Mouse (Mus musculus) naive thymus-derived CD4-positive, alpha-beta T cell, adult 2 months (primary cell): ENCODE data around the gene Gng7.

ENCODE experiments used
- DNase-seq: peaks from one replicate; pipeline ENCODE4 v3.0.0-alpha.2; 2011; ENCODE audit warnings: low read depth

Gng7 gene

DNA sequence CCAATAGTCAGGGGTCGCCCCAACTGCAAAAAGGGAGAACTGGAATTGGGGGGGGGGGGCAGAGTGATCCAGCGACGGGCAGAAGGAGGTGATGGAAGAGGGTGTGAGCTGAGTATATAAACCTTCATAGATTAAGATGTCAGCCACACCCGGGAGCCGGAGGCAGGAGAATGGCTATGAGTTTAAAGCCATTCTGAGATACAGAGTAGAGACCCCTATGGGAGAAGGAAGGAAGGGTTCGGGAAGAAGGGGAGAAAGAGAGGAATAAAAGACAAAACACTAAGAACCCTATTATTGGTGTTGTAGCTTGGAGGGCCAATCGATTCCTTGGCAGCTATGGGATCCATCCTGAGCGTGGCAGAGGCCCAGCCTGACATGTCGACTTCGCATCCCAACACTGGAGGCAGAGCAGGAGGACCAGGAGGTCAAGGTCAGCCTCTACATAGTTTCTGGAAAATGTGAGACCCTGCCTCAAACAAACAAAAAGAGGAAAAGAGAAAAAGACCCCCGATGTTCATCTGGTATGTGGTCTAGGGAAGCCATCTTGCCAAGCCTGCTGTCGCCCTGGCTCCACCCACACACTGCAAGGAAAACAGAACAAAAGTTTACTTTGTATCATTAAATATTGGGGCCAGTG, 11.0 kb upstream of the Gng7 start, which contains the start of gene Diras1:
Gene Diras1 (minus strand): TSS at position 24 of the 637 bp plus-strand sequence.
- no peak for DNase-seq

DNA sequence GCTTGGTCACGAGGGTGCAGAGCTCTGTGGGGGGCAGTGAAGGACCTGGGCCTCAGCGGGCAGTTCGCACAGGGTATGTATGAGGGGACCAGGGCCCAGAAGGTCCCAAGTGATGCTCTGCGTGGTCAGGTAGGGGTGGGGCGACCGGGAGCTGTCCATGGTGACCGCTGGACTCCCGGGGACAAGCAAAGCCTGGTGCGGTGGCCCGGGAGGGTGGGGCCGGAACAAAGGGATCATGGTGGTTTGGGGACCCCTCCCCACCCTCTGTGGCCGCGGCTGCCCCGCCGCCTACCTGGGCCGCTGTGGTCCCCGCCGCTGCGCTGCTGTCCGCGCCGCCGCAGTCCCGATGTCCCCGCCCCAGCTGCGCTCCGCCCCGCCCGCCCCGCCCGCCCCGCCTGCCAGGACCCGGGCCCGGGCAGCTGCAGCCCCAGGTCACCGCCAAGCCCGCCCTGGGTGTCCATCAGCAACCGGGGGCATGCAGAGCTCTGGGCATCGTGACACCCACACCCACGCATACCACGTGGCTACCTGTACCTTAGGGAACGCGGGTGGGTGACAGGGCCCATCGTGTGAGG, 10.4 kb upstream of the Gng7 start:
- no peak for DNase-seq

DNA sequence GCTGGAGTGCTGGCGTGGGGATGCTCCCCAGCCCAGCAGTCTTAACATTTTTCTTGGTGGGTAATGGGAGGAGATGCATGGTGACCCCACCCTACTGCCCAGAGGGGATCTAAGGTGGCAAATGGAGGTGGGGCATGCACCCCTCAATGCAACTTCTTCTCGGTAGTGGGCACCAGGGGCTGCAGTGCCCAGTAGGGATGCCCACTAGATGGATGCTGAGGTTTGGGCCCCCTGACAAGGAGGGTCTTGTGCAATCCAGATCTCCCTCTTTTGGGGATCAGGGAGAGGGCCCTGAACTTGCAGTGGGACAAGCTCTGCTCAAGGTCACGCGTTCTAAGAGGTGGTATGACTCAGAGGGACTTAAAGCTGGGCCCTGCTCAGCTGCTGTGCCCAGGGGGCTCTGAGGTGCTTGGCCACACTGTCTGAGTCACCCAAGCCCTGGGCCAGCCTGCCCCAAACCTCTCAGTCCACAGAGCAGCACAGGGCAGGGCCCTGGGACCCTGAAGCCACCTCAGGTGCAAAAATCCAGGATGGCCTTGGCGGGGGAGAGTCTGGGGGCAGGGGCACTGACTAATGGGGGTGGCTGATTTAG, 9.7 kb upstream of the Gng7 start:
- DNase-seq: no peak

DNA sequence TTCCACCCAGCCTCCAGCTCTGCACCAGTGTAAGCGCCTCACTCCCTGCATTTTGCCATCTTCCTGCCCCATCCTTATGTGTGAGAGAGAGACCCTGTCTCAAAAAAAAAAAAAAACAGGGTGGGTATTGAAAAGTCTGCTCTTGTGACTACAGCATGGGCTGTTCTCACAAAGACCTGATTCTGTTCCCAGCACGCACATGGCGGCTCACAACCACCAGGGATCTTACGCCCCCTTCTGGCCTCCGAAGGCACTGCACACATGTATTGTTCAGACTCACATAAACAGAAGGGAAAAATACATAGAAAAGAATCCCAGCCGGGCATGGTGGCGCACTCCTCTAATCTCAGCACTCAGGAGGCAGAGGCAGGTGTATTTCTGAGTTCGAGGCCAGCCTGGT, 8.0 kb upstream of the Gng7 start:
- no peak for DNase-seq

DNA sequence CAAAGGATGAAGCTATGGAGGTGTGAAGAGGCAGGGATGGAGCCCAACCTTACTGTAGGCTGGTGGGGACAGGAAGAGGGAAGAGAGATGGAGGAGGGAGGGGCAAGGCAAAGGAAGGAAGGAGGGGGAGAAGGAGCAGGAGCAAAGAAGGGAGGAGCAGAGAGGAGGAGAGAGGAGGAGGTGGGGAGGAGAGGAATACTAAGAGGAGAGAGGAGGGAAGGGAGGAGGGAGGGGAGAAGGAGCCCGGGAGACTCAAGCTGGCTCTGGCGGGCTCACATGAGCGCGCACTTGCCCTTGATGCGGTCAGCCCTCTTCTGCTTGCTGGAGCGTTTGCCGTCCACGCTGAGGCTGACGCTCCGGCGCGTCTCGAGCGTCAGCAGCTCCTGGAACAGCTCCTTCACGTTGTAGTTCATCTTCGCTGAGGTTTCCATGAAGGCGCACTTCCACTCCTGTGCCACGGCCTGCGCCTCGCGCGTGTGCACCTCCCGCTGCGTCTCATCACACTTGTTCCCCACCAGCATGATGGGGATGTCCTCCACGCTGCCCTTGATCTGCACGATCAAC, 6.9 kb upstream of the Gng7 start:
- no peak for DNase-seq

DNA sequence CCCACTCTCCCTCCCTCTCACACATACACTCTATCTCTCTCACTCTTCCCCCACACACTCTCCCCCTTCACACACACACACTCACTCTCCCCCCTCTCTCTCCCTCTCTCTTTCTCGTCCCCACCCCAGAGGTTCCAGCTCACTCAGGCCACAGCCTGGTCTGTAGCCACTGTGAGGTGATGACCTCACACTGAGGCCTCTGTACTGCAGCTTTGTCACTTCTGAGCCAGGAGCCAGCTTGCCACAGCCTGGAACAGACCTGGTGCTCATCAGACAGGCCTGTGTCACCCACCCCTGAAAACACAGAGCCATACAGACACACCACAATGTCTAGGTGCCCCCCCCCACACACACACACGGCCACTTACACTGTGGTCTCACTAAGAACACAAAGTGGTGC, 5.5 kb upstream of the Gng7 start:
- DNase-seq: no peak

DNA sequence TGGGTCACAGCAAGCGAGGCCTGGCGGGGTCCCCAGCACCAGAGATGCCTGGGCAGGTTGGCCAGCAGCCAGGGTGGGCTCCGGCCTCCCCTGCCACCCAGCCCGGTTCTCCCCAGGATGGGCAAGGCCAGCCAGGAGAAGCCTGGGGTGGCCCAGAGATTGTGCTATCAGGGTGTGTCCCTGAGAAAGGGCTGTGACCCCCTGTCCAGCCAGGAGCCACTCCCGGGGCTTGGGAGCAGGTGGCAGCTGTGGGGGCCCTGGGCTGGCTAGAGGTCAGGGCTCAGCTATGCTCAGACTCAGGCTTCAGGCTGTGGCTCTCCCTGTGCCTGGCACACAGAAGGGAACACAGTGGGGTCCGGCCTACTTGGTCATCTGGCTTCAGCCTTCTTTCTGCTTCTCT, 4.9 kb upstream of the Gng7 start:
- no peak for DNase-seq

DNA sequence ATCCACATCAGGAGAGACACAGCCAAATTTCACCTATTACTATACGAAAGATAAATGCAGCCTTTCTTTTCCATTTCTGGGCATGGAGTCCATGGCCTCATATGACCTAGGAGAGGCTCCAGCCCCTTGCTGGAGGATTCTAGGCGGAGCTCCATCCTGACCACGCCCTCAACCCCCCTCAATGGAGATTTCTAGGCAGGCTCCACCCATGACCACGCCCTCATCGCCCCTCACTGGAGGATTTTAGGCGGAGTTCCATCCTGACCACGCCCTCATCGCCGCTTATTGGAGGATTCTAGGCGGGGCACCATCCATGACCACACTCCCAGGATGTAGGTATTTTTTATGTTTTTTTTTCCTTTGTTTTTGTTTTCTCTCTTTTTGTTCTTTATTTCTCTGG, 3.6 kb upstream of the Gng7 start:
- DNase-seq: peak; percentile 19

DNA sequence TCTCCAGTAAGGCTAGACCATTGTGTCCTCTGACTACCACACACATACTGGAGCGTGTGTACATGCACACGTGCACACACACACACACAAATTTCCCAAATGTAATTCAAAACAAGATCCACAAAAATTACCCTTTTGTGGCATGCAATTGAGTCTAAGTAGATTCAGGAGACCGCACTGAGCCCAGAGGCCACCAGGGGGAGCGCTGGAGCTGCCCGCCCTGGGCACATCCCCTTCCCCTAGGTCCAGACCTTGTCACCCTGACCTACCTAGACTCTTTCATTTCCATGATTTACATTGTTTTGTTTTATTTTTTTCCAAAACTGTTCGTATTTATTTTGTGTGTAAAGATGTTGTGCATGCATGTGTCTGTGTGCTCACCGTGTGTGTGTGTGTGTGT, 1.9 kb upstream of the Gng7 start:
- DNase-seq: peak; percentile 85

DNA sequence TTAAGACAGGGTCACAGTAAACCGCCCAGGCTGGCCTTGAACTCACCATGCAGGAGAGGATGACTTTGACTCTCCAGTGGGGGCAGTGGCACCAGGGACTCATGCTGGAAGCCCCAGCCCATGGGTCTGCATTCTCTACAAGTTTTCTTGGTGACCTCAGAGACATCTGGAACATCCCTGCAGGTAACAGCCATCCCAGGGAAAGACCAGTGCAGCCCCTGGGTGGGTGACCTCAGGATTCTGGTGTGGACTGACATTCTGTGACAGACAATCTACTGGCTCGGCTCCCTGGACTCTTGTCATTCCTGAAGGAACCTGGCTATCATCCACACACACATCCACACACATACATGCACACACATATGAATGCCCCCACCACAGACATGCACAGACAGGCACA, 921 bp upstream of the Gng7 start:
- DNase-seq: no peak

DNA sequence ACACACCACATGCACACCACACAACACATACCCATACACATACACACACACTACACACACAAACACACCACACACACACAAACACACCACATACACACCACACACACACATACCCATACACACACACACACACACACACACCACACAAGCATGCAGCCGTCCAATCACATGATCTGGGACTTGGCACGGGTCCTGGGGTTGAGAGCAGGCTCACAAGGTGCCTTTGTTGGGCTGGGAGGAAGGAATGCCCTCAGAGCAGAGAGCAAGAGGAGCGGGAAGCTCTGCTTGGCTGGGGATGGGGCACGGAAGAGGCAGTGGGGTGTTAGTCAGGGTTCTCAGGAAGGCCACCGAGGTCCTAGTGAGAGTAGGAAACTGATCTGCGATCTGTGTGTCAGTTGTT, 3.9 kb downstream of the Gng7 start:
- DNase-seq: no peak

DNA sequence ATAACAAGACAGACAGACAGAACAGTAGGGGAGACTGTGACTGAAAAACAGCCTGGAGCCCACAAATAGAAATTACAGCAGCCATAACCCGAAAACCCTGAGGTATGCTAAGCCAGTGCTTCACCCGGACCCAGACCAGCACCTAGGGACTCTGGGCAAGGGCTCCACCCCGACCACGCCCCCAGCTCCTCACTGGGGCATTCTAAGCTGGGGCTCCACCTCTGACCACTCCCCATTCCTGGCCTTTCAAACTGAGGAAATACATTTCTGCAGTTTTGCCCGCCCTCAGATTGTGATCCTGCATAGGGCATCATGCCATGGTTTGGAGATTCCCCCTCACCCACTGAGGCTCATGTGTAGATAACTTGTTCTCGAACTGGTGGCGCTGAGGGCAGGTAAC, 7.5 kb downstream of the Gng7 start:
- no peak for DNase-seq

DNA sequence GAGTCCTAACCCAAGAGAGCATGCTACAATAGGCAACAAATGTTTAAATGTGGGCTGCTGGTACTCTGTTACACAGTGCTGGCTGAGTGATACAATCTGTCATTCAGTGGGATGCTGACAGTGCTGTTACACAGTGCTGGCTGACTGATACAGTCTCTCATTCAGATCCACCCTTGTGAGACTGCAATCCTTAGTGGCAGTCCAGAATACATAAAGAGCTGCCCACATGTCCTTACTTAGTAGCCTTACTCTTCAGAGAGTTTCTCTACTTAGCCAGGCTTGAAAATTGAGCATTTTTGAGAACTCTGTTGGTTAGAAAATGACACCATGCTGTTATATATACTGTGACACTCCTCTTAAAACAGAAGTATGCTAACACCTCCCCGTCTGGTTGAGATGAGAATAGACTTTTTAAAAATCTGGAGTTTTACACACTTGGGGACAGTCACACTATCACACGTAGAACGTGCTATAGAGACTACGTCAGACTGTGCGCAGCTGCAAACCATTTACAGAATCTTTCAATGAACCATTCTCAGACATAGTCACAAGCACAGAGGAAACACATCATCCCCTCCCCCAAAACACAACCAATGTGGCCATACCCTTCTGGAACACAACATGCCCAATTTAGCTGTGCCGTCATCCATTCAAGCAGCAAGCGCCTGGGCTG, 8.6 kb downstream of the Gng7 start:
- no peak for DNase-seq

DNA sequence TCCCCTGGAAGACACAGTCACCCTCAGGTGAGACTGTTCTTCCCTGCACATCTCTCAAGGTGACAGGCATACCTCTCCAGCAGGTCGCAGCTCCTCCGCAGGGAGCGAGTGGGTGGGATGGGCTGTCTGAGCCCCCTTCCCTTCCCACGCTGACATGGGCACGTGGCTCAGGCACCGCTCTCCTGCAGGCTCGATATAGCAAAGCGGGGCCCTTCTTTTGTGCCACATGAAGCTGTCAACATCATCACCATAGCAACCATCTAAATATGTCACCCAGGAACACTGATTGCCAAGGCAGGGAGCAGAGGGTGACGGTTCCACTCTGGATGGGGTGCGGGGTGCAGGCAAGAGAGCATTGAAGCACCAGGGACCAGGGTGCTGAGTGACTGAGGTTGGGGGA, 13.6 kb downstream of the Gng7 start:
- no peak for DNase-seq

DNA sequence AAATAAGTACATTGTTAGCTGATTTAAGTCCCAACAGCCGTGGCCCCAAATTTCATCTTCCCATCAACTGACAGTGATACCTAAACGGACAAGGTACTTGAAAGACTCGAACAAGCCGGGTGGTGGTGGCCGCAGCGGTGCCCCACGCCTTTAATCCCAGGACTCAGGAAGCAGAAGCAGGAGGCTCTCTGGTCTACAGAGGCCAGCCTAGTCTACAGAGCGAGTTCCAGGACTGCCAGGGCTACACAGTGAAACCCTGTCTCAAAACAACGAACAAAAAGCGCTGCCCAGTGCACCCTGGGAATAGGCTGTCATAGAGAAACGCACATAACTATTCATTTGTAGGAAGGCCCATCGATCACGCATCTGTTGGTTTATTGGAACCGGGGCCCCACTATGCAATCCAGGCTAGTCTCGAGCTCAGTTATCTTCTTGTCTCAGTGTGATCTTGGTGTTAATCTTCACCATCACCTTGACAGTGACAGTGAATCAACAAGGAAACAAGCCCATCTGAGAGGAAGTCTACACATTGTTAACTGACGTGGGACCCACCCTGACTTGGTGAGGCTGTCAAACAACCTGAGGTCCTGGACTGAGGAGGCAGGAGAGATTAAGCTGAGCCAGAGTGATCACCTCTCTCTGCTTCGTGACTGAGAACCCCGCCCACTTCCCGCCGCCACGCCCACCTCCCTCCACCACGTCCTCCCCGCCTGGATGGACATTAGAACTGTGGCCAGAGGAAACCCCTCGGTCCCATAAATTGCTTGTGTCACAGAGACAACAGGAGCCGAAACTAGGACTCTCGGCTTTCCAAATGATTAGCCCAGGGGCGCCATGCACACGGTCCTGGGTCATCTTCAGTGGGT, 14.3 kb downstream of the Gng7 start:
- peak; percentile 34 for DNase-seq

DNA sequence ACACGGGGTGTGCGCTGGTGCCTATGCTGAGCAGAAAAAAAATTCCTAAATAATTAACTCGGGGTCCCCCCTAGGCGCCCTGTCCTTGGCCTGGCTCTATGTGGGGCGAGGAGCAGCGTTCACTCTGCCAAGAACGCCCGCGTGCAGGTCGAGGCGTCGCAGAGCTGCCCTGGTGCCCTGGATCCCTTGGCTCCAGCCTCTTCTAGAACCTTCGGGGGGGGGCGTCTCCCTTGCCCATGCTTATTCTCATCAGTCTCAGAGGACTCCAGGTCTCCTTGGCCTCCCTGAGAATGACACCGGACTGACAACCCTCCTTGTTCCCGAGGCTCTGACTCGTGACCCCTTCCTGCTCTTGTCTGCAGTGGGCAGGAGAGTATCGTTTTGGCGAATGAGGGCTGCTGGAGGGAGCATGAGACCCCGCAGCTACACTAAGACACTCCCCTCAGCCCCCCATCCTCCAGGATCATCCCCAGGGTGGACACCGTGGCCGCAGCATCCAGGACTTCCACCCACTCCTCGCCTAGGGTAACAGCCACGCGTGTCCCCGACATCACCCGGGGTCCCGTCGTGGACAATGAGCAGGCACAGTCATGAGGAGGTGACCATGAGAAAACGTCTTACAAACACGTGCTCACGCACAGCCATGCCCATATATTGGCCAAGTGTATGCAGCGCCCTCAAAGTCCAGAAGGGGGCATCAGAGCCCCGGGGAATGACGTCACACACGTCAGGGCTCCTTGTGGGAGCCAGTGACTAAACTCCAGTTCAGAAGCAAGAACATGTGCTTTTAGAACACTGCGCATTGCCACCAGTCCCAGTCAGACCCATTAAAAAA, 15.2 kb downstream of the Gng7 start:
- peak; percentile 95 for DNase-seq

DNA sequence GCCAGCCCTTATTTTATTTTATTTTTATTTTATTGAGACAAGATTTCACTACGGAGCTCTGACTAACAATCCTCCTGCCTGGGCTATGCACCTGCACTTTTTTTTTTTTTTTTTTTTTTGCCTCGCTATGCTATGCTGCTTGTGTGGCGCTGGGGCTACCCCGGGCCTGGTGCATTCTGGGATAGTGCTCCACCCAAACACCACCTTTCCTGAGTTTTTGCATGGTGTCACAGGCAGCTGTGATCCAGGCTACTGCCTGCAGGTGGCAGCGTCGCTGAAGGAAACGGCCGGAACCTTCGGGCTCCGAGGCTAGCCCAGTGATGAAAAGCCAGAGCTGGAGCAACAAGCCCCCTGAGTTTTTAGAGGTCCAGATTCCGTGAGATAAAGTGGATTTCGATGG, 16.0 kb downstream of the Gng7 start:
- DNase-seq: peak; percentile 74

DNA sequence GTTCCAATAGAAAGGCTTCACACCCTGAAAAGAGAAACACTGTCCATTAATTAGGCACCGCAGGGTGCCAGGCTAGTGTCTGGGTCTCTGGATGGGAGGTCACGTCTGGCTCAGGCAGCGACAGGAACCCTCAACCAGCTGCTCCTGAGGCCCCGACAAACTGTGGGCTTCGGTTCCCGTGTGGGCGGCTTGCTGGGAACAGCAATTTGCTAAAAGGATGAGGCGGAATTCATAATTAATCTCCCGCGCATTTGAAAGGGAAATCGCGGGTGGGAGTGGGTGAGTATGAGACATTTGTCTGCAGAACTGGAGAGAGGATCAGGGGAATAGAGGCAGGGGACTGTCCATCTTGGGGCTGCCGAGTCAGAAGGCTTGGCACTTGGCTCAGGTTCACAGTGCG, 16.7 kb downstream of the Gng7 start:
- no peak for DNase-seq

DNA sequence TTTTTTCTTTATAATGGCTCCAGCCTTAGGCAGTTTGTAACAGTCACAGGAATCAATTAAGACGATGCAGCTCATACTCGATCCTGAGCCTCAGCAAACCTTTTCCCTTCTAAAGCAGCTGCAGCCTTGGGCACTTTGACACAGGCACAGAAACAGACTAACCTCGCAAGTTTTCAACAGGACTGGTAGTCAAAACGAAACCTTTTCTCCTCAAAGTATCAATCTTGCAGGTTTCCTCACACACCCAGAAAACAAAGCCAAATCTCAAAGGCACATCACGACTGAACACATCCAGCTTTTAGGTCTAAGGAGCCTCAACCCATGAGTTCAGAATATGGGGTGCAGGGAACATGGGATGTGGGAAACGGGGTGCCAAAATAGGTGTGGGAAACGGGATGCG, 17.4 kb downstream of the Gng7 start:
- no peak for DNase-seq

DNA sequence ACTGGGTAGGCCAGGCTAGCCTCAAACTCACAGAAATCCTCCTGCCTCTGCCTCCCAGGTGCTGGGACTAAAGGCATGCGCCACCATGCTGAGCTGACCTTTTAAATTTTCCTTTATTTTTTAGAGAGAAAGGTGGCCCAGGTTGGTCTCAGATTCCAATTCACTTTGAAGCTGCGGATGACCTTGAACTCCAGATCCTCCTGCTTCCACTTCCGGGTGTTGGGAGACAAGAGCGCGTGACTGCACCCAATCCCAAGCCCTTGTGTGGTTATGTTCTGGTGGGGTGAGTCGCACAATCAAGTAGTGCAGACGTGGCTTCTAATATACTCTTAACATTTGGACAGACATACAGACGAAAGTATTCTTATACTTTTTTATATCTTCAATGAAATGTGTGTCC, 18.2 kb downstream of the Gng7 start:
- no peak for DNase-seq

DNA sequence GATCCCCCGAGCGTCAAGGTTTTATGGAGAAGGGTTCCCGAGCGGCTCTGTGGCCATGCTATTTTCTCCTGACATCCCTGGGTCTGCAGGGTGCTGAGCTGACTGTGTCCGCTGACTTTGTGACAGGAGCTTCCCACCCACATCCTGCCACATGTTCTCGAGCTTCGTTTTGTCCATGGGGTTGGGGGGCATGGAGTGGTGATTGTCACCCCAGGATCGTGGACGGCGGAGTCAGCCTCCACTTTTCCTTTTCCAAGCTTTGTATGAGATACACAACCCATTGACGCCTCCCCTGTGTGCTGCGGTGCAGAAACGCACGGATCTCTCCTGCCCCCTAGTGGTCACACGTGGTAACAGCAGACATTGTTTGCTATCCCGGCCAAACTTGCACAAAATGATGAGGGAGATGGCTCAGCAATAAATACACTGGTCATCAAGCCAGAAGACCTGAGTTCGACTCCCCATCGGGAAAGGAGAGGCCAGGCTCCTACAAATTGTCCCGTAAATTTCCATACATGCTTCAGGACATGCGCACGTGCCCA, 19.6 kb downstream of the Gng7 start:
- DNase-seq: peak; percentile 89
